Mouse (Mus musculus) urinary bladder, adult 2 months (tissue): Measurements from ENCODE around the gene Sppl2a. TPM values are rescaled to one million over a fixed set of nuclear protein-coding genes. Genes with fewer than 3 reads are reported as not detected.
"Not testable (repeated sequence)": the region's sequence is repeated elsewhere in the genome, so short reads cannot be mapped to it uniquely, and the experiment has no call there.

Experiments used
- DNase-seq: peaks from one replicate; pipeline ENCODE4 v3.0.0; 2022; ENCODE audit warnings: low spot score
- polyA plus RNA-seq: library from polyadenylated mRNA; depleted of rRNA; stranded (reverse); fragments of >200 nt; gene quantifications from 2 replicates; pipeline ENCODE4 v1.2.3, GENCODE M21; 2012; rRNA removed

Gene Sppl2a
- polyA plus RNA-seq, 1 experiment, result 58.1 TPM

DNA sequence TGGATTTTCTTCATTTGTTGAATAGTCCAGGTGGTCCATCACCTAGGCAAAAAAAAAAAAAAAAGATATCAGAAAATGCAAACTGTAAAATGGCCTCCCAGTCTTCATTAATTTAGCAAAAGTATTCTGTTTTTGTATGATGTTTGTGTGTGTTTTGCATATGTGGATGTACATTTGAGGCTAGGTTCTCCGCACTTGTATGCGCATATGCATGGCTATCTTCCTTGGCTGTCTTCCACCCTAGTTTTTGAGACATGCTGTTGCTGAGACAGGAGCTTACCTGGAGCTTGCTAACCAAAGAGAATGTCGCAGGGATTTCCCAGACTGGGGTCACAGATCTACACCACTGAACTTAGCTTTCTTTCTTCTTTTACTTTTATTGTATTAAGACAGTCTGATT is 38.8 kb downstream of the Sppl2a start:
- no peak for DNase-seq

DNA sequence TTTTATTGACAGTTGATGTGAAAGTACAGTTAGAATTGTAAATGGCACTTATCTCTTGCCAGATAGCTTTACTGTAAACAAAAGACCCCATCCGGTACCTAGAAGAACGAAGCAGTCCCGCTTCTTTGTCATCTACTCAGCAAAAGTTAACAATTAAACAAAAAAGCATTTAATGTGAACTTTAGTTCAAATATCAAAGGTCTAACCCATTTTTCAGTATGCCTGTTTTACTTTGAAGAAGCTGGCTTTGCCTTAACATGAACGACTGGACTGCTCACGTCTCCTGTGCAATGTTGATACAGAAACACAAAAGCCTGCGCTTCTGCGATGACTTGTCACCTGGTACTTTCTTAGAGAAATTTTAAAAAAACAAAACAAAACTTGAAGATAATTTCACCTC is 40.7 kb downstream of the Sppl2a start:
- no peak for DNase-seq

DNA sequence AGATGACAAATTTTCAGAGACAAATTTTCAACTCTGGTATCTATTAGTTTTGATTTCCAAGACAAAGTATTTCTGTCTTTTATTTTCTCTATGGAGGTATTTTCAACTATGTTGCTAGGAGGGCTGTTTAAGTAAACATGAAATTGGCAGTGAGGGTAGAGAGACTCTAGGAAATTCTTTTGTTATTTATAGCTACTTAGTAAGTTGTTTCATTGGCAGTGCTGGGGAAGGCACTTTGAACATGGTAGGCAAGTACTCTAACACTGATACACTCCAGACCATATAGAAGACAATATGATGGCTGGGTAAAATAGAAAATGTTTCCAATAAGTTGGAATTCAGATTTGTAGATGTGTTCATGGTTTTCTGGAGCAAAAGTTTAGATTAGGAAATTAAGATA is 41.3 kb downstream of the Sppl2a start:
- no peak for DNase-seq

GRCm38 (mm10) chr2:126887141-126887540 is 45.9 kb downstream of the Sppl2a start:
- DNase-seq, result no peak

GRCm38 (mm10) chr2:126885871-126886270 is 47.2 kb downstream of the Sppl2a start:
- DNase-seq, result no peak

DNA sequence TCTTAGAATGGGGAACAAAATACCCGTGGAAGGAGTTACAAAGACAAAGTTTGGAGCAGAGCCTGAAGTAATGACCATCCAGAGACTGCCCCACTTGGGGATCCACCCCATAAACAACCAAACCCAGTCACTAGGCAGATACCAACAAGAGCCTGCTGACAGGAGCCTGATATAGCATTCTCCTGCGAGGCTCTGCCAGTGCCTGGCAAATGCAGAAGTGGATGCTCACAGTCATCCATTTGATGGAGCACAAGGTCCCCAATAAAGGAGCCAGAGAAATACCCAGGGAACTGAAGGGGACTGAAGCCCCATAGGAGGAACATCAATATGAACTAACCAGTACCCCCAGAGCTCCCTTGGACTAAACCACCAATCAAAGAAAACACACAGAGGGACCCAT is 50.3 kb downstream of the Sppl2a start:
- not testable (repeated sequence) for DNase-seq

- no peak for DNase-seq
These were observed 55.0 kb downstream of the Sppl2a start for GRCm38 (mm10) chr2:126877991-126878390.

- DNase-seq, result peak; percentile 91
These were observed 56.9 kb downstream of the Sppl2a start, which contains the start of gene Trpm7 for GRCm38 (mm10) chr2:126875871-126876796. TSS of gene Trpm7 (minus strand) at chr2:126876230.

DNA sequence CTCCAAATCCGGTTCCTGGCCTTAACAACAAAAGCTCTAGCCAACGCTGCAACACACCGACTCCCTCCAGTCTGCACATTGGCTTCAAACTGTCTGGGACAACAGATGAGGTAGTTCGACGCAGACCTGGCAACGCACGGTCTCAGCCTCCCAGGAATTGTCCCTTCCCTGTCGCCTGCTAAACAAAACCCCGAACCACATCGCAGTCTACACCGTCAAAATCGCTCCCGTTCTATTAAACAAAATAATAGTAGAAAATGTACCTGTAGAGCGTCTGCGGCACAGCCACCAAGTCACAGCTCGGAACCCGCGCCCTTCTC is 57.6 kb downstream of the Sppl2a start:
- no peak for DNase-seq

DNA sequence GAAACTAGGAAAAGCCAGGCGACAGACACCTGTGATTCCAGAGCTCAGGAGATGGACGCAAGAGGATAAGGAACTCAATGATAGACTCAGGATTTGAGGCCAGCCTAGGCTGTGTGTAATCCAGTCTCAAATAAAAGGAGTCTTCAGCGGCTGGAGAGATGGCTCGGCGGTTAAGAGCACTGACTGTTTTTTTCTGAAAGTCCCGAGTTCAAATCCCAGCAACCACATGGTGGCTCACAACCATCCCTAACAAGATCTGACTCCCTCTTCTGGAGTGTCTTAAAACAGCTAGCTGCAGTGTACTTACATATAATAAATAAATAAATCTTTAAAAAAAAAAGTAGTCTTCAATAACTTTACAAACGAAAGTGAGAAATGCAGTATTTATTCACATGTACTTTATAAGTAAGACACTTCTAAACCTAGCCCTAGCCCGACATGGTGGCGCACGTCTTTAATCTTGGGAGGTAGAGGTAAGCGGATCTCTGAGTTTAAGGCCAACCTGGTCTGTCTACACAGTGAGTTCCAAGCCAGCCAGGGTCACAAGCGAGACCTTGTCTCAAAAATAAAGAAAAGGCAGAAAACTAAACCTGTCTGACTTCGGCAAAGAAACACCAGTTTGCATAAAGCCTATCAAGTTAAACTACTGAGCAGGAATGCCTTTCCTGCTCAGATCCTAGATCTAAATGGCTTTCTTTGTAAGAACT is 58.1 kb downstream of the Sppl2a start:
- DNase-seq, result no peak

GRCm38 (mm10) chr2:126866301-126866700 is 66.7 kb downstream of the Sppl2a start:
- DNase-seq, result no peak

DNA sequence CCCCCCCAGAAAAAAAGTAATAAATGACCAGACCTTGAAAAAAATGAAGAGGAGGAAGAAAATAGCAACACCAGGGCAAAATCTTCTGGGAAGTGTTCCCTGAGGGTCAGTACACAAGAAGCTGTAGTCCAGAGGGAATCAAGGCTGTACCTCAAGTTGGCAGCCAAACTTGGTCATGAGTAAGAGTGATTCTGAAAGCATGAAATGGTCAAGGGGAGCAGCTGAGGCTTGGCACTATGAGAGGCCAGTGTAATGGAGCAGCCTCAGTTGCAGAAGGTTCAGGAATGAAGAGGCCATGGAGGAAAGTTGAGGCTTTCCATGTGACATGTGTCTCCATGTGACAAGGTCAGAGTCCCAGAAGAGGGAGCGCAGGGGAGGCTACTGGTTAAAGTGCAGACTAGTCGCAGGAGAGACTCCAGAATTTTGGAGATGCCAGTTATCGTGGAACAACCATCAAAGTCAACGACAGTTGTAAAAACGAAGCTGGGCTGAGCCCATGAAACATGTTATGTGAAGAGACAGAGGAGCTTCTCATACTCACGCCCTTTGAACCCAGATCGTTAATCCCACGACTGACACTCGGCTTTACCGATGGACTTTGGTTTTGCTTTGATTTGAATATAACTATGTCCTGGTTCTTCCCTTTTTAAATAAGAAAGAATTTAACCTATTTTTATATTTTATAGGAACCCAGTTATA is 67.4 kb downstream of the Sppl2a start:
- DNase-seq, result no peak

- DNase-seq, result no peak
These were observed 68.0 kb downstream of the Sppl2a start for GRCm38 (mm10) chr2:126865026-126865425.

DNA sequence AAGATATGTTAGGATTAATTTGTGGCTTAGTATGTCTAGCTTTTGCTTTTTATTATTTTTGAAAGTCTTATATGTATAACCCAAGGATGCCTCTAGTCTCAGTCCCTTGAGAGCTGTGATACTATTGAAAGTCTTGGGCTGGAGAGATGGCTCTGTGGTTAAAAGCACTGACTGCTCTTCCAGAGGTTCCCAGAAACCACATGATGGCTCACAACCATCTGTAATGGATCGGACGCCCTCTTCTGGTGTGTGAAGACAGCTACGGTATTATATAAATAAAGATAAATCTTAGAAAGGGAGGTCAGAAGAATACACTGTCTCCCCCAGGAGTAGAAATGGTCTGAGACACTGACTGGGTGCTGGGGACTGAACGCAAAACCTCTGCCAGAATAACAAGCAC is 88.3 kb downstream of the Sppl2a start:
- DNase-seq, result no peak

Other genes with a start within 250 kb of the Sppl2a start
- 38.9 and 40.3 TPM in 2 replicates for gene Usp8, start 225.9 kb downstream of the Sppl2a start, polyA plus RNA-seq
- gene Usp50, start 149.8 kb downstream of the Sppl2a start, polyA plus RNA-seq, result 2.8 and 3.4 TPM in 2 replicates
- 33.9 and 42.2 TPM in 2 replicates for gene Trpm7, start 57.0 kb downstream of the Sppl2a start, polyA plus RNA-seq
- gene Ap4e1, start 75.5 kb upstream of the Sppl2a start, polyA plus RNA-seq, result 7.1 and 7.6 TPM in 2 replicates
- gene Blvra, start 137.4 kb upstream of the Sppl2a start, polyA plus RNA-seq, result 41.6 and 46.7 TPM in 2 replicates
- gene Ncaph, start 200.7 kb upstream of the Sppl2a start, polyA plus RNA-seq, result 2.6 and 3.2 TPM in 2 replicates
- gene Itpripl1, start 210.2 kb upstream of the Sppl2a start, polyA plus RNA-seq, result 10.4 and 11.0 TPM in 2 replicates